Mouse (Mus musculus): ENCODE results near the gene Hmgb1.

DNA sequence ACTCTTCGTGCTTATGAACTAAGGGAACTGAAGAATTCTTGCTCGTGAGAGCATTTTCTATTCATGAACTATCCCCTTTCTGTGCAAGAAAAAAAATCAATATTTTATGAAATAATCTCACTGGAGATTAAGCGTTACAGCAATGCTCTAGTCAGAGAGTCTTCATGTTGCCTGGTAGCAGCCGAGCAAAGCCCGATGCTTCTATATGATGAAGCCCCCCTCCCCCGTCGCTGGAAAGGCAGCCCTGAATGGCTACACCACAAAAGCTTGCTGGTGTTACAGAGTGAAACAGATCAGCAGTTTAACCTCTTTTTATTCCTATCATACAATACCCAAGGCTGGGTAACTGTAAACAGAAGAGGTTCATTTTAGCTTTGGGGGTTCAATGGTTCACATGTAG is 70.3 kb downstream of the Hmgb1 start:
- TF ChIP-seq CTCF (IDR thresholded peaks at IDR 0.05; ENCODE audit: borderline replicate concordance, insufficient read depth, low read depth, low read length) (no peak), POLR2A (IDR thresholded peaks at IDR 0.05; ENCODE audit: borderline replicate concordance, insufficient read depth, low read length) (no peak)
